Mouse (Mus musculus): Measurements from ENCODE around the gene Ring1.
A peak's percentile ranks its signal among the peaks of the same experiment; 100 is the strongest.

The Ring1 gene

GRCm38 (mm10) chr17:34024317-34024821, at the start of gene Ring1:
Gene Ring1 (minus strand): TSS chr17:34024680.
- DNase-seq (ENCODE audit: inconsistent ontology term), result peak; percentile 91

DNA sequence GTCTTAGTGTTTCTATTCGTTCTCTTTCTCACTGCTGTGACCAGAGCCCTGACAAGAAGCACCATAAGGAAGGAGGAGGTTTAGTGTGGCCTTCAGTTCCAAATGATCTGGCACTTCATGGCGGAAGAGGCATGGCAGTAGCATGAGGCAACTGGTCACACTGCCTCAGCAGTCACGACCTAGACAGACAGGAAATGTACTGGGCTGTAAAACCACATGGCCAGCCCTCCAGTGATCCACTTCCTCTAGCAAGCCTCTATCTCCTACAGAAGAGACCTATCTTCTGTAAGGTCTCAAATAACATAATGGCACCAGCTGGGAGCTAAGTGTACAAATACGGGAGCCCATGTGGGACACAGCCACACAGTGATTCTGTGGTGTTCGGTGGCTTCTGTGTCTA, 47.6 kb upstream of the Ring1 start:
- no peak for DNase-seq (ENCODE audit: inconsistent ontology term)

DNA sequence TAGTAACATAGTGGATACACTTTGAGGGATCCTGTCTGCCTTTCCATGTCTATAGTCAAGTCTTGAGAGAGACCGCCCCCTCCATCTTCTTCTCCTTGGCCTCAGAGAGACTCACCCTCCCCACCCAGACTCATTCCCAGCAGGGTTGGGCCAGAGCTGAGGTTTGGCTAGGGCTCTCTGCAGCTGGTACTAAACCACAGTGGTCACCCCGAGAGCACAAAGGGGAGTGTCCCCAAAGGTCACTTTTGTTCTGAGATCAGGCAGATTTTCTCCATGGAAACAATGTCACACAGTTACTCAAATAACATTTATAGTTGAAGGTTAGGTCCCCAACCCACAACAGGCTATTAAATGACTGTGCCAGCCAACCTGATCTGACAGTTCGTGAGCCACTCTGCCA, 44.4 kb upstream of the Ring1 start:
- DNase-seq (ENCODE audit: inconsistent ontology term), result peak; percentile 63

DNA sequence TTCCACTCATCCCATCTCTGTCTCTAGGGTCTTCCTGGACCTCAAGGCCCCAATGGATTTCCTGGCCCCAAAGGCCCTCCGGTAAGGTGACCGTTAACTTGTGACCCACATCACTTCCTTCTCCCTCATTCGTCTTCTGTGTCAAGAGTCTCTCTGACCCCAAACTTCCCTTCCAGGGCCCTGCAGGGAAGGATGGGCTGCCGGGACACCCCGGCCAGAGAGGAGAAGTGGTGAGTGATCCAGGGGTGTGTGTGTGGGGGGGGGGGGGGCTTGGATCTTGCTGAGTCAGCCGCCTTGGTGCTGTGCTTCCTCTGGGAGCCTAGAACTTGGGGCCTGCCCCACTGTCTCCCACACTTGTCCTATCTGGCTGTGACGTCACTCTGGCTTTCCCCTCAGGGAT, 32.7 kb upstream of the Ring1 start:
- no peak for DNase-seq (ENCODE audit: inconsistent ontology term)

DNA sequence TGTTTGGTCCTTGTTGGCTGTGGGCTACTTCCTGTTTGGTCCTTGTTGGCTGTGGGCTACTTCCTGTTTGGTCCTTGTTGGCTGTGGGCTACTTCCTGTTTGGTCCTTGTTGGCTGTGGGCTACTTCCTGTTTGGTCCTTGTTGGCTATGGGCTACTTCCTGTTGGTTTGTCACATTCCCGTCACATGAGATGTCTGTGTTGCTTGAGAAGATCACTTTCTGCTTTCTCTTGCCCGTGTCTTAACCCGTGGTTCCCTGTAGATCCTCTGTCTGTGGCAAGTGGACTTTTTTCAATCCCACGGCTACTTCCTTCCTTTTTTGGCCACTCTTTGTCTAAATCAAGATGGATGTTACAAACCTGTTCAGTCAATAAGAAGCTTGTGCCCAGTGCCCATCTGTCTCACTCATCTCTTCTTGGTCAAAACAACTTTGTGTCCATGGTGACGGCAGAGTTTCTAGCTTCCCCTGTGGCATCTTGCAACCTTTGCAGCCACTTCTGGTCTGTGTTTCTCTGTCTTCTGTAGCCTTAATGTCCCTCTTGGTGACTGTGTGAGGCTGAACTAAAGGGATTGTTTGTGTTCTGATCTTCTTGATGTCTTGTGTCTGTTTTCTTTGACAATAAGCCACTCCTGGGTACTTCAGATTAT, 23.0 kb upstream of the Ring1 start:
- no peak for DNase-seq (ENCODE audit: inconsistent ontology term)

DNA sequence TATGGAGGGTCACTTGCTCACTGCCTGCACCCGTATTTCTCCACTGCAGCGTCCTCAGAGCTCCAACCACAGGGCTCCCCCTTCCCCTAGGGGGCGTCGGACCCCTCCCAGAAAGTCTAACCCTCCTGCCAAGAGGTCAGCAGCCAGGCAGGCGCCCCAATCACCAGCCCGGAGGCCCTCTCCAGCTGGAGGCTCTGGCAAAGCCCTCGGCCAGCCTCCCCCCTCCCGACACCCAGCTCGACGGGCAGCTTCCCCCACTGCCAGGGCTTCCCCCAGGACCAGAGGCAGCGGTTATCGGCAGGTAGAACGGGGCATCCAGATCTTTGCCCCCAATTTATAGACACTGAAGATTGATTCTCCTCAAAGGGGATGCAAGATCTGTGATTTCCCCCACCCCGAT, 21.5 kb upstream of the Ring1 start:
- DNase-seq (ENCODE audit: inconsistent ontology term), result no peak

DNA sequence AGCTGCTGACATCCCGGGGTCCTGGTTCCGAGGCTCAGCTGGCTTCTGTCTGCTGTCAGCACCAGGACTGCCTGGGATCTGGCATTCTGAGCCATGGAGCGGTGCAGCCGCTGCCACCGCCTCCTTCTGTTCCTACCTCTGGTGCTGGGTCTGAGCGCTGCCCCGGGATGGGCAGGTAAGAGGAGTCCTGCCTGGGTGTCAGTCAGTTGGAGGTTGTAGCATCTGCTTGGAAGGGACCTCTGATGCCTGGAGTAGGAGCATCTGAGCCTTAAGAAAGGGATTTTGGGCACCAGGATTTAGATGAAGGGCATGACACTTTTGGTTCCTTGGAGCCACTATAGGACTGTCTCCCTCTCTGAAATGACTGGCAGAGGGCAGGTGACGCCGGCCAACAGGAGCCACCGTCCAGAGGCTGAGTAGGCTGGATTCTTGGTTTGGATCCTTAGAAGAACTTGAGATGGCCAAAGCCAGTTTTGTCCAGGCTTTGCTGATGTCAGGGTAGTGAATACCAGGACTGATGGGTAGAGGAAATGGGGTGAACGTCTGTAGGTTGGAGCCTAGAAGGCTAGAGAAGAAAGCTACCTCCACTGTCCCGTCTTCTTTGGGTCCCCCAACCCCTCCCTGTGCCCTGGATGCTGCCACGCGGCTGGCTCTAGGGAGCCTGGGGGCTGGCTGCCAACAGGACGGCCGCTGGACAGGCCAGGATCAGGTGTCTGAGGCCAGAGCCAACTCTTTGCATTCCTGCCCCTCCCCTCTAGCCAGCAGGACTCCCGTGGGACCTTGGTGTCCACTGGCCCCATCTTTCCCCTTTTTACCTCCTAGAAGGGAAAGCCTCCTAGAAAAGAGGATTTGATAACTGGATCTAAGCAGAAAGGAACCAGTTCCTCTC, 15.3 kb upstream of the Ring1 start:
- peak; percentile 68 for DNase-seq (ENCODE audit: inconsistent ontology term)

DNA sequence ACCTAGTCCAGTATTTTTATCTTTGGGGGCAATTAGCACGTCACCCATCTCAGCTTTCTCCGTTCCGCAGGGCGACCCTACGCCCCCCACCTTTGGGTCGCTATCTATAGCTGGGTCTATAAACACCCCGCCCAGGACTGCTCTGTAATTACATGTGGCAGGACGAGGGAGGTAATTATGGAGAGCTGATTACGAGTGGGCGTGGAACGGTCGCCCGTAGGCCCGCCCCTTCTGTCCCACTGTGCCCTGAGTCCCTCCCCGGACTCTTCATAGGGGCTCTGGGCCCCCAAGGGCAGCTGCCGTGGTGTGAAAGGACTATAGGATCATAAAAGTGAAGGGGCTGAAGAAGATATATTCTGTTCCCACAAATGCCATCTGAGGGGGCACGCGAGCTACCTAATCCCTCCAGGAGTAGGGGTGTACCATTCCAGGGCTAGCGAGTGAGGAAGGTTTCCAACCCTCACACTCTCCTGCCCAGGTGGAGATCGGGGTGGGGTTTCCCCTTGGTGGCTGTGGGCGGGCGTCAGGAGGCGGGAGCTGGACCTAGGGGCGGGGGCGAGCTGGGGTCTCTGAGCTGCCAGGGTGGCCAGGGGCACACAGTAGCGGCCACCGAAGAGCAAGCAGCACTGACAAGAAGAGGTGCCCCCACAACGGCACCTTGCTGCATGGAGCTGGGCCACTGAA, 14.5 kb upstream of the Ring1 start, which contains the start of gene Col11a2:
Col11a2 (plus strand) TSS at position 560 of the 684 bp plus-strand sequence.
- DNase-seq (ENCODE audit: inconsistent ontology term), result peak; percentile 23

- peak; percentile 45 for DNase-seq (ENCODE audit: inconsistent ontology term)
These were observed 14.0 kb upstream of the Ring1 start for GRCm38 (mm10) chr17:34038440-34038839.

DNA sequence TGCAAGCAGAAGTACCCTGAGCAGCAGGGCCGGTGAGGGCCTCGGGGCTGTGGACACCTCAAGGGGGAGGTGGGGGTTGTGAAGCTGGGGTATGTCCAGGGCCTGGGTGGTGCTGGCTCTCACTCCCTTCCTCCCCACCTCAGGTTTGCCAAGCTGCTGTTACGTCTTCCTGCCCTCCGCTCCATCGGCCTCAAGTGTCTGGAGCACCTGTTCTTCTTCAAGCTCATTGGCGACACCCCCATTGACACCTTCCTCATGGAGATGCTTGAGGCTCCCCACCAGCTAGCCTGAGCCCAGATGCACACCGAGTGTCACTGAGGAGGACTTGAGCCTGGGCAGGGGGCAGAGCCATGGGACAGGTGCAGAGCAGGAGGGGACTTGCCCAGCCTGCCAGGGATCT, 12.8 kb upstream of the Ring1 start:
- no peak for DNase-seq (ENCODE audit: inconsistent ontology term)

GRCm38 (mm10) chr17:34036647-34037046, 12.2 kb upstream of the Ring1 start:
- DNase-seq (ENCODE audit: inconsistent ontology term), result peak; percentile 46

- no peak for DNase-seq (ENCODE audit: inconsistent ontology term)
These were observed 11.0 kb upstream of the Ring1 start for GRCm38 (mm10) chr17:34035517-34035916.

DNA sequence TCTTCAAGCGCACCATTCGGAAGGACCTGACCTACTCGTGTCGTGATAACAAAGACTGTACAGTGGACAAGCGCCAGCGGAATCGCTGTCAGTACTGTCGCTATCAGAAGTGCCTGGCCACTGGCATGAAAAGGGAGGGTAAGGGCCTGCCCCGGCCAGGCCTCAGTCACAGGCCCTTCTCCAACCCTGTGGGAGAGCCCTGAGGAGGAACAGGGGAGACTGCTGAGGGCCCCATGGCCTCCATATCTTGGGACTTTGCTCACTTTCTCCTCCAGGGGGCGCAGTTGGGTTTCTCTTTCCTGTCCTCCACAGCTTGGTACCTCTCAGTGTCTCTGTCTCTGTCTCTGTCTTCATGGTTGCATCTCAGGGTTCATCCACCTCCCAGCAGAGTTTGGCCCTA, 9.6 kb upstream of the Ring1 start:
- peak; percentile 40 for DNase-seq (ENCODE audit: inconsistent ontology term)

- DNase-seq (ENCODE audit: inconsistent ontology term), result no peak
These were observed 9.0 kb upstream of the Ring1 start for GRCm38 (mm10) chr17:34033441-34033840.

GRCm38 (mm10) chr17:34032806-34033205, 8.3 kb upstream of the Ring1 start:
- DNase-seq (ENCODE audit: inconsistent ontology term), result no peak

DNA sequence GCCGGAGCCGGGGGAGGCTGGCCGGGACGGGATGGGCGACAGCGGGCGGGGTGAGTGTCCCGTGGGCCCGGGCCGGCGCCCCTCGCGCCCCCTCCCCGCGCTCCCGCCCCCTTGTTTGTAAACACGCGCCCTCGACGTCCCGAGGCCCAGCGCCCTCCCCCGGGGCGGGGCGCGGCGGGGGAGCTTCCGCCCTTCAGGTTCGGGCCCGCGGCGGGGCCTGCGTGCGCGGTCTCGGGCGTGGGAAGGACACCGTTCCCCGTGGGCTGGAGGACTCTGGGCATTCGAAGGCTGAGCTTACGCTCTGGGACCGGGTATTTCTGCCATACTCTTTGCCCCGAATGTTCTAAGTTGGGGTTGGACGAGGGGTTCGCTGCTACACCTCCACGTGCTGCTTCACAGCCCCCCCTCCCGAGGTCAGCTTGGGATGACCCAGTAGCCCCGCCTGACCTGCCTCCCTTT, 7.7 kb upstream of the Ring1 start:
- DNase-seq (ENCODE audit: inconsistent ontology term), result peak; percentile 77

DNA sequence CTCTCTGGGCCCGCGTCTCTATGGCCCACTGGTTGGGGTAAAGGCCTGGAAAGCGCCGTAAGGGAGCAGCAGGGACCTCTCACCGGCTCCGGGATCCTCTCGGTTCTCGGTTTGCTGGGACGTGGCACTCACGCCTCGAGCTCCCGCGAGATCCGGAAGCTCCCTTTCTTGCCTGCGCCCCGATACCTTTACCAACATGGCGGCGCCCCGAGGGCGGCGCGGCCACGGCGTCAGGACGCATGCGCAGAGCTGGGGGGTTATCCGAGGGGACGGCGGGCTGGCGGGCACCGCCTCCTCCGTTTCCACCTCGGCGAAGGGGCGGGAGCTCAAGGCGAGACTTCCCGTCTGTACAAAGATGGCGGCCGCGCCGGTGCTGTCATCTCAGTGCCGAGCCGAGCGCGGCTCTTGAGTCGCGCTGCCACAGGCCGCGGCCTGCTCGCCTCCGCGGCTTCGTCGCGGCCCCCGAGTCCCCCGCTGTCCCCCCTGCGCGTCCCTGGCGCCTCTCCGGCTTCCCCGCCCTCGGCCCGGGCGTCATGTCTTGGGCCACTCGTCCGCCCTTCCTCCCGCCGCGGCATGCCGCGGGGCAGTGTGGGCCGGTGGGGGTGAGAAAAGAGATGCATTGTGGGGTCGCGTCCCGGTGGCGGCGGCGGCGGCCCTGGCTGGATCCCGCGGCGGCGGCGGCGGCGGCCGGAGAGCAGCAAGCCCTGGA, 7.1 kb upstream of the Ring1 start, which contains the start of the genes Slc39a7 and Rxrb:
Slc39a7 (minus strand) TSS at position 218 of the 709 bp plus-strand sequence.
Rxrb (plus strand) TSS at position 348 of the 709 bp plus-strand sequence.
- DNase-seq (ENCODE audit: inconsistent ontology term), result peak; percentile 99

GRCm38 (mm10) chr17:34030861-34031326, 6.4 kb upstream of the Ring1 start:
- no peak for DNase-seq (ENCODE audit: inconsistent ontology term)

DNA sequence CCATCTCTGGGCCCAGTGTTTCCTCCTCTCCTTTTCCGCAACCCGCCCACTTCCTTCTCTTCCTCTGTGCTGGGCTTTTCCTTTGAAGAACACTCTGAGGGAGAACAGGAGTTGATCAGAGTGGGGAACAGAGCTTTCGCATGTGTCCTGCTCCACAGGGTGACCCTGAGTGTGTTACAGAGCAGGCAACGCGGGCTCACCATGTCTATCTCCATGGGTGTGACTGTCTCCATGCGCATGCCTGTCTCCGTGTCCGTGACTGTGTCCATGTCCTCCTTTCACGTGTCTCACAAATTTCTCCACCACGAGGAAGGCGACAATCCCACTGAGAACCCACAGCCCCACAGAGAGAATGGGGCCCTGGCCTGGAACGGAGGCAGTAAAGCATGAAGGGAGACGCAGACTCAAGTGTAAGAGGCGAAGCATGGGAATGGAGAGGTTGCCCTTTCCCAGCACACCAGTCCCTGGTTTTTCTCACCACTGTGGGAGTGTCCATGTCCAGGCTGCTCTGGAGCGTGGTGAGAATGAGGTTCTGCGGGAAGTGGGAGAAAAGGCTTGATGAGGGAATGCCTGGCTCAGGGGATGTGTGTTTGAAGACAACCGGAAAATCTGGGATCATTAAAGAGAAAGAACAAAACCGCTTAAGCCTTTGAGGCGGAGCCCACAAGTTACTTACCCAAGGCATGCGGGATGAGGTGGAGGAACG, 5.6 kb upstream of the Ring1 start:
- no peak for DNase-seq (ENCODE audit: inconsistent ontology term)

DNA sequence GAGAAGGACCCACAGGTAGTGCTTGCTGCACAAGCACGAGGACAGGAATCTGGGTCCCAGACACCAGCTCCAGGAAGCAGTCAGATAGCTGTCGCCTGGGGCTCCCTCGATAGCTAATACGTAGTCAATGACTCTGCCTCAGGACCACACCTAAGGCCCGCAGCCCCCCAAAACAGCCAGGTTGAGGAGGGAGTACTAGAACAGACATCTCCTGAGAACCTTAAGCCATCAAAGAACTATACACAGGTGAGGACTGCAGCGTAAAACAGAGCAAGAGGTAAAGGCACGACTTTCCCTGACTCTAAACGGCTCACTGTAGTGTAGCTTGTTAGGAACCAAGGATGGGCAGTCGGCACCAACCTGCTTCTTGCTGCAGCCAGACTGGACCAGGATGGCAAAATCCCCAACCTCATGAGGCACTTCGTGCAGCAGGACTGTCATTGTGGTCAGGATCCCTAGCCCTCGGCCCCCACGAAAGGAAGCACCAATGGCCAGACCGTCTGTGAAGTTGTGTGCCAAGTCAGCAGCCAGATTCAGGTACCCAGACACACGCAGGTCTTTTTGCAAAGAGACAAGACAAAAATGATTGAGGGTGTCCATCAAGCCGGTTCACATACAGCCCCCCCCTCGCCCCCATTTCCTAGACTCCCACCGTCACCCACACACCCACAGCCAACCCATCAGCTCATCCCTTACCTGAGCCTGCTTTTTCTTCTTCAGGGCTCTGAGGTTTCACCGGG, 4.8 kb upstream of the Ring1 start:
- DNase-seq (ENCODE audit: inconsistent ontology term), result no peak
